Mouse (Mus musculus) heart, adult 9 months (tissue): ENCODE data around the gene Slc2a12.
A peak's percentile ranks its signal among the peaks of the same experiment; 100 is the strongest.

Experiments
- DNase-seq, 2 experiments: peaks; one replicate each; pipeline ENCODE4 v3.0.0; 2022; ENCODE audit warnings: low spot score in 2 of 2

Gene Slc2a12

DNA sequence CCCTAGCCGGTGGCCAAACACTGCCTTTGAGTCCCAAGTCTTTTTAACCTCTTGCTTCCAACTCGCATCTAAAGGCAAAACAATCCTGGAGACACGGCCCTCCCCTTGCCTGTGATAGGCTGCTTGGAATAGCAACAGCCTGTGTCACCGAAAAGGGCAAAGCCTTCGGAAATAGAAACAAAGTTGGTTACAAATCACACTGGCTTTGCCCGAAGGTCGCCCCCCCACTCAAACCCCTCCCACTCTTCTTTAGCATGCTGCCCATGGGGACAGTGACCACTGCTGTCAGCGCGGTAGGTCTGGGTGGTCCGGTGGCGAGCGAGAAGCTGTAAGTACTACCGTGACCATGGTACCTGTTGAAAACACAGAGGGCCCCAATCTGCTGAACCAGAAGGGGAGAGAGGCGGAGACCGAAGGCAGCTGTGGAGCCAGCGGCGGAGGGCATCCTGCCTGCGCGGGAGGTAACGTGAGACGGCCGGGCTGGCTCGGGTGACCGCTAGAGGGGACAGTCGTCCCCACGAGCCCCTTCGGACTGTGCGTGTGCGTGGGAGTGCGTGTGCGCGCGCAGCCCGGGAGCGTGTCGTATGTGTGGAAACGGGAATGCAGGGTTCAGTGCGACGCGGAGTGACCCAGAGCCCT lies at the start of gene Slc2a12:
TSS of gene Slc2a12 (plus strand) at position 159 of the 639 bp plus-strand sequence.
- peak; percentile 61 to 64 for DNase-seq

DNA sequence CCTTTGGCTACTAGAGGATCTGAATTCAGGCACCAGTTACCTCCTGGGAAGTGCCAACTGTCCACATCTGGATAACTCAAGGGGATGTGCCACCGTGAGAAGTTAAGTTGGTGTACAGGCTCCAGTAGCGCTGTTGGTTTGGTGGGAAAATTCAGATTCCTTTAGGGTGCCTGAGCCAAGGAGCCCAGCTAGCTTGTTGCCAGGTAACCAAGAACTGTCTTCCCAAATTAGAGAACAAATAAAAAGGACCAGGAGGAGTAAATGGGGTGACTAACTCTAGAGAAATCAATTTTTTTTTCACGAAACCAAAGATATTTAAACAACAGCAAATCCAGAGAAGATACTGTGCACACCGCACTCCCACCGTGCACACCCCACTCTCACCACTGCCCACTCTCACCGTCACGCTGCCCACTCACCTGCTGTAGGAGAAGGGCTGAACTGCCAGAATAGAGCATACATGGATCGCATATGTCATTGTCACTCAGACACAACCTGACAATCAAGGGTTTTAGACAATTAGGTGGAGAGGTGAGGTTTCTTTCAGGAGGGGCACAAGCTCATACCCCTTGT lies 45.8 kb upstream of the Slc2a12 start:
- DNase-seq: no peak

DNA sequence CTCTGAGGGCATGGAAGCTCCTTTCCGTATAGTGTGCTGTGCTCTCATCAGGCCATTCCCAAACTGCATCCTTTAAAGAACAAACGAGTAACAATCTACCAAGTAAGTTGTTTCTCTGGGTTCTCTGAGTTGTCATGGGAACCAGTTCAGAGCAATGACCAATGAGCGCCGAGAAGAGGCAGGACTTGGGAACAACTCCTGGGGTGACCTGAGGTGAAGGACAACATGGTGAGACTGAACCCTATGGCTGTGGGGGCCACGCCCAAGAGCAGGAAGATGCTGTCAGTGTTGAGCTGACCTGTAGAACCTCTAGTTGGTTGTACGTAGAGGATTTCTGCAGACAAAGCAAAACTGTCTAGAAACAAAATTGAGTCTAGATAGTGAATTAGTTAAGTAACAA lies 43.8 kb upstream of the Slc2a12 start:
- no peak for DNase-seq

DNA sequence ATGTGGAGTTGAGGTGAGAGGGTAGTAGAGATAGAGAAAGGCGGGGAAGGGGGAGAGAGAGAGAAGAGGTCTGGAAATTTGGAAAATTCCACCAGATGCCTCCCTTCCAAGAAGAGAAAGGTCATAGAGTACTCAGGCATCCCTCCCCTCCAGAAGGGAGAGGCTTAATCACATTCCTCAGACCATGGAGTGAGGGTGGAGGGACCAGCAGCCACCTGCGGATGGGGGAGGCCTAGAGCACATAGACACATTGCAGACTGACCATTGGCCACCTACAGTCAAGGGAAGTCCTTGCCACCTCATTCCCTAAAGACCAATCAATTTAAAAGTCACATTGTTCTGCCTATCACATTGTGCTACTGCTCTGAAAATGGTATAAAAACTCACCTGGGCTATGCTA lies 40.0 kb upstream of the Slc2a12 start:
- no peak for DNase-seq

DNA sequence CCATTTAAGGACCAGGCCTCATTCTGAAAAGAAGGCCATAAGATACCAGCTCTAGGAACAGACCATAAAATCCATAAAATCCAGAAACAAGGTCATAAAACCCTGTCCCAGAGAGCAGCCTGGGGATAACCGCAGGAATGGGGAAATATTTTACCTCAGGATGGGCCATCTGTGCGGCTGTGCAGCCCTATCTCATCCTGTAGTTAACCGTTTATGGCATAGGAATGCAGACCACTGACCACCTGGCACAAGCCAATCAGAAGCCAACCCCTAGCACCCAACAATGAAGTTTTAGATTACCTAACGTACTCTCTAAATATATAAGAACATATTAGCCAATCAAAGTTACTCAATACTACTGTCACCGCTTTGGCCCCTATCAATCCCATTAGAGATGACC lies 36.5 kb upstream of the Slc2a12 start:
- DNase-seq: no peak

DNA sequence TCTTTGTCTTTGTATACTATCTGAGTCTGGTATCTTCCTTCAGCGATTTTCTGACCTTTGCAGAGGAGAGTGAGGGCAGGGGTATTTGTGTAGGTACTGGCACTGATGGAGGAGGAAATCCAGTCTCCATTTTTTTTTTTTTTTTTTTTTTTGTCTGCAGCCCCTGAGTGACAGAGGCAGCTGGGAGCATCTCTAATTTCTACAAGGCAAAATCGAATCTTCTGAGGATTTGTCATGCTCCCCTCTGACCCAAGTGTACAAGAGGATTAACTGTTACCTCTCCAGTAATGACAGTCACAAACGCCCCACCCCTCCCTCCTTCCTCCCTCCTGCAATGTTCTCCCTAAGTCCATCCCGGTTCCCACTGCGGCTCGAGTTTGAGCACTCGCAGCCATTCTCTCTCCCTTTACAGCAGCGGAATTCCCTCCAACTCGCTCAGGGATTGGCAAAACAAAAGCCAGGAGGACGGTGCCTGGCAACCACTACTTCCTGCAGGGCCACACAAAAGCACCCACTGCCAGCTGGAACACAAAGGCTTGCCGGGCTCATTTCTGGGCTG lies 35.9 kb upstream of the Slc2a12 start:
- no peak for DNase-seq

DNA sequence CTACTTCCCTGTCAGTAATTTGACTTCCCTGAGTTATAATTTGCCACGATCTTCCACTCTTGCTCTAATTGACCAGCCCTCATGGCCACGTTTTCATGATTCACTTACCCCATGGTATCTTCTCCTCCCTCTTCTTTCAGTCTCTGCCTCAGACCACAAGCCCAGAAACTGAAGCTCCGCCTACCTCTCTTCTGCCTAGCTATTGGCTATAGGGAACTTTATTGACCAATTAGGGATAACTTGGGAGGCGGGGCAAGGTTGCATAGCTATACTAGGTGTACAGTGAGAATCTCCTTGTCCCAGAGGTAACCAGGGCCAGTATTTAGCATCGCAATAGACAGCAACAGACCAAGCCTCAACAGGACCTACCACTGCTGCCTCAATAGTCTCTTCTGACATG lies 31.5 kb upstream of the Slc2a12 start:
- no peak for DNase-seq

DNA sequence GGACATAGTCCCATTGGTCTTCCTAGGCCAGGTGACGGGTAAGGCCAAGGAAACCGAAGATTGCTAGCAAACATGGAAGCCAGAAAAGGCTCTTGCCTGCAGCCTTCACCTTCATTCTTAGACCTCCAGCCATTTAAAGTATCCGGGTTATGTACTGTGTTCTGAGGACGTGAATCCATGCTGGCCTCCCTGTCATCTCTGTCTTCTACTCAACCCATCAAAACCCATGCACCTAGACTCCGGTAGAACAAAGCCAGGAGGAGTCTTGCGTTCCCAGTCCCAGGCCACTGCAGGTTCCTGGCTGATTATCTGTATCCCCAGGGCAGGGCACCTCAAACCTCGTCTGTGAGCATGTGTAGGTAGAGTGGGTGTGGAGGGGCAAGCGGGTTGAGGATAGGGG lies 30.3 kb upstream of the Slc2a12 start:
- no peak for DNase-seq

DNA sequence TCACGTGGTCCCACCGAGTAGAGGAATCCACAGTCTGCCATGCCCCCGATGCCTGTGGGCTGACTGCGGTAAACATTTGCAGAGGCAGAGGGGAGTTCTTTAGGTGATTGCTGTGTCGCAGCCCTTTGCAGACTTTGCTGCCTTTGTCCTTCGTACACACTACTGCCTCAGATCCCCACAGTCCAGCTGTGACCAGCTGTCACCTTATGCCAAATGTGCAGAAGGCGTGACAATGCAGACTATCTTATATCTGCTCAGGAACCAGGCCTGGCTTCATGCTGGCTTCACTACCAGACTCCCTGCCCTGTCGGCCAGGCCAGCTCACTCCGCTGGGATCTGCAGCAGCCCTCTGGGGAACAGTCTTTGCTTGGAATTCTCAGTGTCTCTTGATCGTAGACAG lies 29.5 kb upstream of the Slc2a12 start:
- no peak for DNase-seq

DNA sequence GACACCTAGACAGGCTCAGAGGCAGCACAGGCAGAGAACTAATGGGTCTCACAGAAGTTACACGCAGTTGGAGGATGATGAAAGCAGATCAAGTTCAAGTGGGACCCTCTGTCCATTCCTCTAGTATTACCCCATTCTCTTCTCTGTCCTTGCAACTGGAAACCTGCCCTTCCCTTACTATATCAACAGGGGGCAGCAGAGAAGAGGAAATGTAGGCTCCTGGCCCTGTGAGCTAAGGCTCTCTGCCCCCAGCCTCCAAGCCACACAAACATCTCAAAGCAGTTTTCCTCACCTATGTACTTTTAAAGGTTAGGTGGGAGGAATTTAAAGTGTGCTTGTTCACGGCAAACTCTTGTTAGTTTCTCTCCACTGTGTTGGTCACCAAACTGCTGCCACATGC lies 26.0 kb upstream of the Slc2a12 start:
- DNase-seq: no peak

DNA sequence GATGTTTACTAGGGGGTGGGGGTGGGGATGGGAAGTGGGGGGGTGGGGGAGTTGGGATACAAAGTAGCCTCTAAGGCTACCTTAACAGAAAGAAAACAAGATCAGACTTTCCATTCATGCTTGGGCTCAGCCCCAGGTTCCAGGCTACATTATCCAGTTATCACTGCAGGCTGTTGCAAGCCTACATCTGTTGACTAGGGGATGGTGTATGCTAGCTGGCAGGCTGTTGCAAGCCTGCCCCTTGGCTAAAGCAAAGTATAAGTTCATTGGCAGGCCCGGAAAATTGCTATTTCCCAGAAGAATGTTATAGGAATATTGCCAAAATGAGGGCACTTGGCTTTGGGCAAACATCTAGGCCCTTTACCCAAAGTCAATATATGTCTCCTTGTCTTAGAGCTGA lies 16.0 kb upstream of the Slc2a12 start:
- no peak for DNase-seq

DNA sequence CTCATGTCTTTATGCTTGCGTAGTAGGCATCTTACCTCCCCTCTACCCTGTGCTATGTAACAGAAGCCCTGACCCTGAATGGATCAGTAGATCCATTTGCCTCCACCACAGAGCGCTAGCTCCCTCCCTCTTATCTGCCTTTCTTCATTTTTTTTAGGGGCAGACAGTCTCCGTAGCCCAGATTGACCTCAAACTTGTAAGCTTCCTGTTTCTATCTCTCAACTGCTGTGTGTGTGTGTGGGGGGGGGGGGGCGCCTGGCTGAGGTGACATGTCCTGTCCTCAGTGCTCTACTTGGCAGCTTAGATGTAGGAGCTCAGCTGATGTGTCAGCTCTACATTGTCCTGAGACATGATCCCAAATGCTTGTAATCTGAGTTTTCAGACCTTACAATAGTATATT lies 13.7 kb upstream of the Slc2a12 start:
- DNase-seq: no peak

DNA sequence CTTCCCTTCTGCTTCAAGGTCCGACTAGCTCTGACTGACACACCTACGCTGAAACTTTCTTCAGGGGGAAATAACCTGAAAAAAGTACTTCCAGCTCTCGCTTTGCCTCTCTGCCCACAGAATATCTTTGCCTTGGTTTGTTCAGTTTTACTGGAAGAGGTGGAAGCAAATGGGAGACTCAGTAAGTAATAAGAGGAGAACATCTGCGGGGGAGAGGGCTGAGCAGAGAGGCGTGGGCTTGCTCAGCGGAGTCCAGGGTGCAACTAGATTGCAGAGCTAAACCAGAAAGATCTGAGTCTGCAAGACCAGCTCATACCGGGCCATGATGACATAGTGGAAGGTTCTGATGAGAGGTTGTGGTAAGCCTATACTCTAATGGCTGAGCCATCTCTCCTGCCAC lies 13.3 kb upstream of the Slc2a12 start:
- DNase-seq: no peak

DNA sequence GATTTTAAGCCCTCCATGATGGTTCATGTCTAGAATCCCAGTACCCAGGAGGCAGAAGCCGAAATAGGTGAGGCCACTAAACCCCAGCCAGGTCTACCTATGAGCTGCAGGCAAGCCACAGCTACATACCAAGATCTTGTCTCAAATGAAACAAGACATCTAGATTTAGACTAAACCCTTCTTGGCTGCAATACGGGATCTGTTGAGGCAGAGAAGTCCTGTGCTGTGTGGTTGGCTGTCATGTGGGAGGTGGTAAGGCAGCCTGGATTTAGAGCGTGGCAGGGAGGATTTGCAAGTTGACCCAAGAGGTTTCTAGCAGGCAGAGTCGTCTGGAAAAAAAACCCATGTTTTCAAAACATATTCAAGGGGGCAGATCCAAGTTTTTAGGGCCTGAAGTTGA lies 12.9 kb upstream of the Slc2a12 start:
- DNase-seq: no peak

DNA sequence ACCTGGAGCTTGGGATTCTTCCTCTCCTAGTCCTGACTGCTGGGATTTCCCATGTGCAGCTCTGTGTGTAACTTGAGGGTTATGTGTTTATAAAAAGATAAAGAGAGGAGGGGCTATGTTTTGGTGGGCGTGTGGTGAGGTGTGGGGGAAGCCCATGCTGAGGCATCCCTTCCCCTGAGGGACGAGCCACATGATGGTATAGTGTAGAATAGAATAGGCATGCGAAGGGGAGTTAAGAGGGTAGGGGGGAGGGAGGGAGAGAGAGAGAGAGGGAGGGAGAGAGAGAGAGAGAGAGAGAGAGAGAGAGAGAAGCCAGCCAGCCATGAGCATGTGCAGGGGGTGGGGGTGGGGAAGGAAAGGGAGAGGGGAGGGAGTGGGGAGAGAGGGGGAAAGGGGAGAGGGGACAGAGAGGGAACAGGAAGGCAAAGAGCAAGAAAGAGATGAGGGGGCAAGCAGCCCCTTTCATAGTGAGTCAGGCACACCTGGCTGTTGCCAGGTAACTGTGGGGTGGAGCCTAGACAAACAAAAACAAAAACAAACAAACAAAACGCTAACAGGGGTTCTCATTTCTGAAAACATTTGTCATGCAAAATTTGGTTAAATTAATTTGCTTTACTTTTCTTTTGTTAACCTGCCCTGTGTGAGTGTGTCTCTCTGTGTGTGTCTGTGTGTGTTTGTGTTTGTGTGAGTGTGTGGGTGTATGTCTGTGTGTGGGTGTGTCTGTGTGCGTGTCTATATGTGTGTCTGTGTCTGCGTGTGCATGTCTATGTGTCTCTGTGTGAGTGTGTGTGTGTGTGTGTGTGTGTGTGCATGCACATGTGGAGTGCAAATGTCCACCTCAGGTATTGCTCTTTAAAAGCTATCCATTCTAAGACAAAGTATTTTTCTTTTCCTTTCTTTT lies 11.2 kb upstream of the Slc2a12 start:
- DNase-seq: no peak

DNA sequence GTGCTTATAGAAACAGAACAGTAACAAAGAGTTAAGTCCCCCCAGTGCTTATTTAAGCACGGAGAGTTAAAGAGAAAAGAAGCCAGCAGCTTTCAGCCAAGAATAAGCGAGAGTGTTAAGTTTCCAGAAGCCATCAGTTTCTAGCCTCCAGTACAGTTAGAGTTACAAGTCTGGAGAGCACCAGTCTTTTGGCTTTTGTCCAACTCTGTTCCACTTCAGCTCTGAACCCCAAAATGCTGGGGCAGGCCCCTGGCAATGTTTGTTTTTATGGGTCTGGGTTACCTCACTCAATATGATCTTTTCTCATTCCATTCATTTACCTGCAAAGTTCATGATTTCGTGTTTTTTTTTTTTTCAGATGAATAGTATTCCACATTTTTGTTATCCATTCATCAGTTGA lies 7.6 kb upstream of the Slc2a12 start:
- no peak for DNase-seq

DNA sequence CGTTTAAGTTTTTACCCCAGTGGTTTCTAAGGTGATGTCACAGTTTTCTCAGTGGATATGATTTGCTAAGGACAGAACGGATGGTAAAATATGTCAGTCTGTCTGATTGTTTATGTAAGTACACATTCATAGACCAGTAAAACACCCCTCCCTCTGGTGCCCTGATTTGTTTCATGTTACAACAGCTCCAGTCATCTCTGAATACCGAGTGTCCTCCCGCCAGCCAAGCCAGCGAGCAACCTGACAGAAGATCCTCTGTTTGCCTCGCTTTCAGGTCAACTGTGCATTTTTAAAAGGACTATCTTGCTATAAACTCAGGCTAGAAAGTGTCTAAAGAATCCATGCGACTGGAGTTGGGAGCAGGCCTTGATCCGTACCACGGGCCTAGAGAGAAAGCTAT lies 640 bp upstream of the Slc2a12 start:
- DNase-seq: no peak

DNA sequence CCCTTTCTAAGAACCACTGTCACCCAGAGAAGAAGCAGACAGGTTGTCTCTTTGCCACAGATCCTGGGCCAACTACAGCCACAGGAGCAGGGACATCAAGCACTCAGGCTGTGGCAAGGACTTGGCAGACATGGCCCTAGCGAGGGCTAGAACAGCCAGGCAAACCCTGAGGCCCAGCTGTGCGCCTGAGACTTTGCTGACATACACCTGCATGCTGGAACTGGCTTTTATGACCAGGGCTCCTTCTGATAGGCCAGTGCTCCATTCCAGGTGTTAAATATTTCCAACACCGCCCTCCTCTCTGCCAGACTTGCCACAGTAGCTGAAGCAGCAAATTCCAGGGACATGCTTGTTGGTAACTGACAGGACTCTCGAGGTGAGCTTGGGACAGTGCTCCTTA lies 3.9 kb downstream of the Slc2a12 start:
- no peak for DNase-seq

DNA sequence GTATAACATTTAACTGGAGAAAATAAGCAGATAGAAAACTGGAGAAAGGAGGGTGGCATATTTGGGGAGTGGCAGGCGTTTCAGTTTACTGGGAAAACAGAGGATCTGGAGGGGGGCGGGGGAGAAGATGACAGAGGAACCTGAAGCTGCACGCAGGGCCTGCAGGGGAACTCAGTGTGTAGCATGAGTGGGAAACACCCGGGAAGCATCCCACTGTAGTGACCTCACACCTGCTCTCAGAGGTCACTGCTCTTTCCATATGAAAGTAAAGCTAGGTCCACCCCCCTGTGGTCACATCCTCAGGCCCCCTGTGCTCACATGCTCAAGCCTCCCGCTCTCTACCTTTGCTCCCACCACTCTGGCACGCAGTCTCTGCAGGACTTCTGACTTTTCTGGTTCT lies 9.0 kb downstream of the Slc2a12 start:
- DNase-seq: no peak

DNA sequence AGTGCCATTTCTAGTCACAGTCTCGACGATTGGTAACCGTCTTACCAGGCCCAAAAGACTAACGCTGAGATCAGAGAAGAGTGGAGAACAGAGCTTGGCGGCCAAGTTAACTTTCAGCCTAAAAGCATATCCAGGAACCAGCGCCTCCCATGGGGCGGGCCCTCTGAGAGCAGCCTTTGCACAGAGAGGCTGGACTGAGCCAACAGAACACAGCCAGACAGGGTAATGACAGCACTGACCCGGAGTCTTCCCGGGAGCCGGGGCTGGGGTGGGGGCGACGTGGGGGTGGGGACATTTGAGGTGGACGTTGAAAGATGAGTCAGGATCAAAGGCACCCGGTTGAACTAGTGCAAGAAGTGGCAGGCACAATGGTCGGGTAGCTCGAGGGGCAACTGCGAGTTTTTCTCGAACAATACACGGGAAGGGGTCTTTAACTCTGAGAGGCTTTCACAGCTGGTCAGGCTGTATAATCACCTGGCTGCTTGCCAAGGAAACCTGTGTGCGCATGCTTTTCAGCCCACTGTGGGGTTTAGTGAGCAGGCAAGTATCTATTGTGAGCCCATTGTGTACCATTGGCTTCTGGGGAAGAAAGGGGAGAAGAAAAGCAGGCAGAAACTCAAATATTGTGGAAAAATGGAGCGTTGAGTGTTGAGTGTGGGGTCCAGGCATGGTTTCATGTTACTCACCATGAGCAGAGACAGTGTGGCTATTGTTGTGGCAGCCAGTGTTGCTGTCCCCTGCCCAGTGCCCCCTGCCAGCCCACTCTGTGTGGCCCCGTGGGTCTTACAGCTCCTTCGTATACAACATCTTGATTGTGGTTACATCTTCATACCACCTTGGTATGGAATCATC lies 13.9 kb downstream of the Slc2a12 start:
- DNase-seq: peak; percentile 7 to 14

DNA sequence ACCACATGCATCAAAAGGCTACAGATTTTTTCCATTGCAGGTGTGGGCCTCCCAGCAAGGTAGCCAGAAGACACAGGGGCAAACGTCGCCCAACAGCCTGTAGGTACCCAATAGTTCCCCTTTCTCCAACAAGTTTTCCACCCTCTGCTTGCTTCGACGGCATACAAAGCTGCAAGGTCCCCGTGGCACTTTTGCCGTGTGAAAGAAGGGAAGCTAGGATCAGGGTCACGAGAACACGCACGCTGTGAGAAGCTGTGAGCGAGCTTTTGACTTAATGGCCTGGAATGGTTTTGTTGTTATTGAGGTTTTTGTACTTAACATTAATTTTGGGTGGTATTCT lies 14.5 kb downstream of the Slc2a12 start:
- no peak for DNase-seq
